Mouse (Mus musculus): ENCODE results near the gene Sowaha.

DNA sequence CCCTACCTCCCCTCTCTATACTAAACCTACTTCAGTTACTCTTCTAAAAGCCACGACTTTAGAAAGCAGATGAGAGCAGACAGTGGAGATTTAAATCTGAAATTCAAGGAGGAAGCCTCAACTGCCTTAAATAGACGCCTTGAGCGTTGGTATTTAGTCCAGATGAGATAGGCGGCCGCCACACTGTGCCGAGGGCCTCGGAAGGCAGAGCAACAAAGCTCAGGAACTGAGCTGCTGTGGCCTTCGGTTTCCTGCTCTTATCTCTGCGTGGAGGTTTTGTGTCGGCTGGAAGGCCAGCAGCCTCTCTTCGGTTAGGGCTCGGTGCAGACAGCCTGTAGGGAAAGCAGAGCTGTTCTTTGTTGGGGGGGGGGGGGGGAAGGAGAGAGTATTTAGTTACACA is 38.2 kb downstream of the Sowaha start:
- TF ChIP-seq CTCF (IDR thresholded peaks at IDR 0.05; ENCODE audit: borderline replicate concordance, extremely low read depth, insufficient read depth, insufficient read length) (no peak), POLR2A (IDR thresholded peaks at IDR 0.05; ENCODE audit: borderline replicate concordance, extremely low read depth, insufficient read depth, insufficient read length, poor library complexity, severe bottlenecking) (no peak)
